Mouse (Mus musculus): Measurements from ENCODE around the gene Retreg1. TPM values are rescaled to one million over a fixed set of nuclear protein-coding genes. Genes with fewer than 3 reads are reported as not detected.

Gene Retreg1
- polyA plus RNA-seq, 1 experiment from 2014 or later: 13.4 TPM

DNA sequence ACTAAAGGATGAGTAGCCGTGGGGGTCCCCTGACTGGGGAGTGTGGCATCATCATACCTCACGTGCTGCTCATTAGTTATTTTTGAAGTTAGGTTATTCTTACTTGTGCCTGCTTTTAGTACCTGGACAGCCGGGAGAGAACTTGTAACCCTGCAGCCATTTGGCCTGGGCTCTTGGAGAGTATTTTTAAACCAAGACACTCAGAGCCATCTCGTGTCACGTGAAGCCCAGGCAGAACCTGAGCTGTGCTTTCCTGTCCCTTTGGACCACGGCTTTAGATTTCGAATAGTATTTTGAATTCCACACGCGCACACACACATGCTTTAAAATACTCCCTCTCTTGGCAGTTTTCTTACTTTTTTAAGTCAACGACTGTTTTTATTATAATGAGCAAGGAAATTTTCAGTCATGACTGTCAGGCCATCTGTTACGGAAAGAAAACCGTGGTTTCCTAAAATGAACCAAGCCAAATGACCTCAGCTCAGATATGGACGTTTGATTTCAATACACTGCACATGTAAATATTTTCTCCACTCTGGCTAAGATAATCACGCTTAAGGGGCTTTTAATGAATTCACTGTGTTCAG, 61.5 kb downstream of the Retreg1 start:
- Histone ChIP-seq H3K4me1 (ENCODE audit: control insufficient read depth, insufficient read depth, low read length) (no peaks in the 10 kb centered on the region), H3K9me3 (ENCODE audit: control insufficient read depth, low read length) (no peaks in the 10 kb centered on the region), H3K36me3 (ENCODE audit: control insufficient read depth, insufficient read depth, low read length) (no peaks in the 10 kb centered on the region), H3K27me3 (replicated peaks; ENCODE audit: control insufficient read depth, insufficient read depth, low read length) (no peaks in the 10 kb centered on the region), H3K9ac (ENCODE audit: low read depth, low read length) (no peak overlapping the region), H3K4me2 (ENCODE audit: low read depth, low read length) (no peak overlapping the region), H3K27ac (ENCODE audit: low read length) (no peak overlapping the region), H3K4me3 (ENCODE audit: low read length) (no peak overlapping the region)
- ATAC-seq: no peak
- 80% methylated on average over 14 of the region's 14 CpGs for WGBS

- no peaks in the 10 kb centered on the region for H3K36me3 ChIP-seq (ENCODE audit: control insufficient read depth, insufficient read depth, low read length)
- WGBS: 82% methylated on average over 11 of the region's 11 CpGs
- H3K4me2 ChIP-seq (ENCODE audit: low read depth, low read length): no peak overlapping the region
- H3K9me3 ChIP-seq (ENCODE audit: control insufficient read depth, low read length): no peaks in the 10 kb centered on the region
- no peak overlapping the region for H3K27ac ChIP-seq (ENCODE audit: low read length)
- ATAC-seq: no peak
- no peaks in the 10 kb centered on the region for H3K27me3 ChIP-seq (replicated peaks; ENCODE audit: control insufficient read depth, insufficient read depth, low read length)
- H3K4me3 ChIP-seq (ENCODE audit: low read length): no peak overlapping the region
- no peaks in the 10 kb centered on the region for H3K4me1 ChIP-seq (ENCODE audit: control insufficient read depth, insufficient read depth, low read length)
- no peak overlapping the region for H3K9ac ChIP-seq (ENCODE audit: low read depth, low read length)
Measured at GRCm38 (mm10) chr15:25909783-25910494, 67.0 kb downstream of the Retreg1 start.

- Histone ChIP-seq H3K9ac (ENCODE audit: low read depth, low read length) (no peak overlapping the region), H3K9me3 (ENCODE audit: control insufficient read depth, low read length) (no peaks in the 10 kb centered on the region), H3K4me1 (ENCODE audit: control insufficient read depth, insufficient read depth, low read length) (no peaks in the 10 kb centered on the region), H3K4me2 (ENCODE audit: low read depth, low read length) (no peak overlapping the region; the same call in 1 of the 2 replicates), H3K27ac (ENCODE audit: low read length) (no peak overlapping the region), H3K36me3 (ENCODE audit: control insufficient read depth, insufficient read depth, low read length) (no peaks in the 10 kb centered on the region), H3K4me3 (ENCODE audit: low read length) (no peak overlapping the region), H3K27me3 (replicated peaks; ENCODE audit: control insufficient read depth, insufficient read depth, low read length) (no peaks in the 10 kb centered on the region)
- WGBS: 30% methylated on average over 1 of the region's 1 CpGs
- no peak for ATAC-seq
Measured at GRCm38 (mm10) chr15:25910495-25910865, 67.5 kb downstream of the Retreg1 start.

DNA sequence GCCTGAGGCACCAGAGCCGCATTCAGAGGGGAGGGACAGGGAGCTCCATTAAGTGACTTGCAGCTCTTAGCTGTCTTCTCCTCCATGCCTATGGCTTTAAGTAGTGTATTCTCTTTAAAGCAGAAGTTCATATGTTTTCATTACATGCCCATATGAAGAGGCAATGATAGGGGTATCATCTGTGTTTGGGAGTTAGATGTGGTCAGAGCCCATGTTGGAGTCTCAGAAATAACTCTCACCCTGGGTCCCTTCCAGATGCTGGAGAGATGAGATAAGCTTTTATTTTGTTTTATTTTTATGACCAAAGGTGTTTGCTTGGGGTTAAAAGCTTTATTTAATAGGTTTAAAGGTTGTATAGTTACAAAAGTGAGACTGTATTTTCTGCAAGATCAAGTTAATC, 67.9 kb downstream of the Retreg1 start:
- no peak overlapping the region for H3K27ac ChIP-seq (ENCODE audit: low read length)
- H3K9me3 ChIP-seq (ENCODE audit: control insufficient read depth, low read length): no peaks in the 10 kb centered on the region
- 89% methylated on average over 1 of the region's 1 CpGs for WGBS
- no peaks in the 10 kb centered on the region for H3K4me1 ChIP-seq (ENCODE audit: control insufficient read depth, insufficient read depth, low read length)
- no peaks in the 10 kb centered on the region for H3K27me3 ChIP-seq (replicated peaks; ENCODE audit: control insufficient read depth, insufficient read depth, low read length)
- no peak for ATAC-seq
- no peaks in the 10 kb centered on the region for H3K36me3 ChIP-seq (ENCODE audit: control insufficient read depth, insufficient read depth, low read length)
- H3K4me2 ChIP-seq (ENCODE audit: low read depth, low read length): no peak overlapping the region
- H3K4me3 ChIP-seq (ENCODE audit: low read length): no peak overlapping the region
- H3K9ac ChIP-seq (ENCODE audit: low read depth, low read length): no peak overlapping the region

DNA sequence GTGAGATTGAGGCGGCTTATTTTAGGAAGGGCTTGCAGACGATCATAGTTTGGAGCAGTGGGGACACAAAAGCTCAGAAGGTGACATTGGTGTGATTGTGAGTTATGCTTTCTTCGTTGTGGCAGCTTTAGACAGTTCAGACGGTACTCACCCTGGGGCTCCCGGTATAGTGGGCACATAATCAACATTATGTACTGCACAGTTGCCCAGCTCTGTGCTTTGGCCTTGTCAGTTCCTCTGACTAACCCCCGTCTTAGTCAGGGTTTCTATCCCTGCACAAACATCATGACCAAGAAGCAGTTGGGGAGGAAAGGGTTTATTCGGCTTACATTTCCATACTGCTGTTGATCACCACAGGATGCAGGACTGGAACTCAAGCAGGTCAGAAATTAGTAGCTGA, 69.9 kb downstream of the Retreg1 start:
- no peak overlapping the region for H3K27ac ChIP-seq (ENCODE audit: low read length)
- no peaks in the 10 kb centered on the region for H3K4me1 ChIP-seq (ENCODE audit: control insufficient read depth, insufficient read depth, low read length)
- 90% methylated on average over 7 of the region's 7 CpGs for WGBS
- no peak overlapping the region for H3K4me2 ChIP-seq (ENCODE audit: low read depth, low read length)
- H3K36me3 ChIP-seq (ENCODE audit: control insufficient read depth, insufficient read depth, low read length): no peaks in the 10 kb centered on the region
- no peaks in the 10 kb centered on the region for H3K27me3 ChIP-seq (replicated peaks; ENCODE audit: control insufficient read depth, insufficient read depth, low read length)
- H3K9me3 ChIP-seq (ENCODE audit: control insufficient read depth, low read length): no peaks in the 10 kb centered on the region
- H3K4me3 ChIP-seq (ENCODE audit: low read length): no peak overlapping the region
- no peak for ATAC-seq
- H3K9ac ChIP-seq (ENCODE audit: low read depth, low read length): no peak overlapping the region

DNA sequence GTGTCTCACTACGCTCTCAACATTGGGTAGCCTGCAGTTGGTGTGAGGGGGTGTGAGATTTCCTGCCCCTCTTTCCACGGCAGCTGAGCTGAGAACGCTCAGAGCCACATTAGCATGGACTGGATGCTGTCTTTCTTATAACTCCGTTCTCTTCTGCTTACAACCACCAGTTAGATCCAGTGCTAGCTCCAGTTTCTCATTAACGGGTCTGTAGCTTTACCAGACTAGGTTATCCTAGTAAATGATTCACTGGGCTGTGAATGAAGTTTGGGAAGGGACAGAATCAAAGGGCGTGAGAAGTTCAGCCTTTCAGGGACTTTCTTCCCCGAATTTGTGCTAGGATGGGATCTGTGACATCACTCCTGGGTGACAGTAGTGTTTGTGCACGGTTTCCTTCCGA, 70.7 kb downstream of the Retreg1 start:
- Histone ChIP-seq H3K36me3 (ENCODE audit: control insufficient read depth, insufficient read depth, low read length) (no peaks in the 10 kb centered on the region), H3K9me3 (ENCODE audit: control insufficient read depth, low read length) (no peaks in the 10 kb centered on the region), H3K9ac (ENCODE audit: low read depth, low read length) (no peak overlapping the region), H3K4me2 (ENCODE audit: low read depth, low read length) (no peak overlapping the region), H3K4me3 (ENCODE audit: low read length) (no peak overlapping the region), H3K27me3 (replicated peaks; ENCODE audit: control insufficient read depth, insufficient read depth, low read length) (no peaks in the 10 kb centered on the region), H3K27ac (ENCODE audit: low read length) (no peak overlapping the region), H3K4me1 (ENCODE audit: control insufficient read depth, insufficient read depth, low read length) (no peaks in the 10 kb centered on the region)
- WGBS: 66% methylated on average over 9 of the region's 9 CpGs
- no peak for ATAC-seq

- H3K4me1 ChIP-seq (ENCODE audit: control insufficient read depth, insufficient read depth, low read length): no peaks in the 10 kb centered on the region
- no peak overlapping the region for H3K4me3 ChIP-seq (ENCODE audit: low read length)
- WGBS: 73% methylated on average over 4 of the region's 4 CpGs
- no peak overlapping the region for H3K4me2 ChIP-seq (ENCODE audit: low read depth, low read length)
- ATAC-seq: no peak
- no peak overlapping the region for H3K9ac ChIP-seq (ENCODE audit: low read depth, low read length)
- no peak overlapping the region for H3K27ac ChIP-seq (ENCODE audit: low read length)
- no peaks in the 10 kb centered on the region for H3K9me3 ChIP-seq (ENCODE audit: control insufficient read depth, low read length)
- no peaks in the 10 kb centered on the region for H3K27me3 ChIP-seq (replicated peaks; ENCODE audit: control insufficient read depth, insufficient read depth, low read length)
- no peaks in the 10 kb centered on the region for H3K36me3 ChIP-seq (ENCODE audit: control insufficient read depth, insufficient read depth, low read length)
Measured at GRCm38 (mm10) chr15:25914160-25914559, 71.2 kb downstream of the Retreg1 start.

- Histone ChIP-seq H3K9ac (ENCODE audit: low read depth, low read length) (no peak overlapping the region), H3K27ac (ENCODE audit: low read length) (no peak overlapping the region), H3K27me3 (replicated peaks; ENCODE audit: control insufficient read depth, insufficient read depth, low read length) (no peaks in the 10 kb centered on the region), H3K4me1 (ENCODE audit: control insufficient read depth, insufficient read depth, low read length) (no peaks in the 10 kb centered on the region), H3K4me2 (ENCODE audit: low read depth, low read length) (no peak overlapping the region), H3K9me3 (ENCODE audit: control insufficient read depth, low read length) (no peaks in the 10 kb centered on the region), H3K4me3 (ENCODE audit: low read length) (no peak overlapping the region), H3K36me3 (ENCODE audit: control insufficient read depth, insufficient read depth, low read length) (no peaks in the 10 kb centered on the region)
- 52% methylated on average over 10 of the region's 10 CpGs for WGBS
- ATAC-seq: peak; percentile 49
Measured at GRCm38 (mm10) chr15:25915013-25915412, 72.0 kb downstream of the Retreg1 start.

DNA sequence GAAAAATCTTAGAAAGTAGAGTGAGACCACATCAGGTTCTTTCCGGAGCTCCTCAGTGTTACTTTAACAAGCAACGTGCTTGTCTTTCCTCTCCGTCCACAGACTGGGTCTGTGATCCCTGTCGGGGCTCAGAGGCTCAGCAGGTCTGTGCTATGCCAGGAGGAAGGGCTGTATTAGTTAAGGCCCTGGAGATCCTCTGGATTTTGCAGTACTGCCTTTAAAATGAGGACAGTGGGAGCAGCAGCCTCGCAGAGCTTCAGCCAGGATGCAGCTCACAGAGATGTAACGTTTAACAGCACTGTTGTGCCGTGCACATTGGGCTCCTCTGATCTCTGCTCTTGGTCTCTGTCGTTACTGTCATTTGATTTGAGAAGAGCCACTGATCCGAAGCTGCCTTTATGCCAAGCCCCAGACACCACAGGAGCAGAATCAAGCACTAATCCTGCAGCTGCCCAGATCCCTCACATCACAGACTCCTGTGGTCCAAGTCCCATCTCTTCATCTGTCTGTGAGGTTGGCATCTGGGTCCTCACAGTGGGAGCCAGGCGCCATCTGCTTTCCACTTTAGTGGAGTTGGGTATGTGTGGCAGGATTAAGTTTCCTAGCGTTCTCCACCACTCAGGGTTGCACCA, 72.7 kb downstream of the Retreg1 start:
- ATAC-seq: no peak
- Histone ChIP-seq H3K9ac (ENCODE audit: low read depth, low read length) (no peak overlapping the region), H3K27ac (ENCODE audit: low read length) (no peak overlapping the region), H3K4me2 (ENCODE audit: low read depth, low read length) (no peak overlapping the region), H3K4me3 (ENCODE audit: low read length) (no peak overlapping the region), H3K36me3 (ENCODE audit: control insufficient read depth, insufficient read depth, low read length) (no peaks in the 10 kb centered on the region), H3K4me1 (ENCODE audit: control insufficient read depth, insufficient read depth, low read length) (no peaks in the 10 kb centered on the region), H3K9me3 (ENCODE audit: control insufficient read depth, low read length) (no peaks in the 10 kb centered on the region), H3K27me3 (replicated peaks; ENCODE audit: control insufficient read depth, insufficient read depth, low read length) (no peaks in the 10 kb centered on the region)
- WGBS: 69% methylated on average over 11 of the region's 11 CpGs
